ENCODE assay signal across 25 mouse cellular contexts in genomic region chr11:100147566-100148353, GRCm38 (mm10). TPM values are rescaled to one million over a fixed set of nuclear protein-coding genes. Genes with fewer than 3 reads are reported as not detected.
A peak's percentile ranks its signal among the peaks of the same experiment; 100 is the strongest.
DNase-seq lines count a peak whose midpoint lies in the region; ATAC-seq and TF ChIP-seq lines count a peak whose summit lies in the region.
"Had no signal": no experiment of that assay in that cellular context is flagged by ENCODE, and none has a peak within 500 bp of the region (broad histone marks: within the 10 kb centered on the region; RNA-seq: fewer than 3 reads in every experiment).

No protein-coding gene starts in this region.

- no peaks in the 10 kb centered on the region for H3K79me2 ChIP-seq in myocyte (ENCODE audit: control insufficient read depth, insufficient read depth)

- H3K9me3 ChIP-seq in heart, embryonic 13.5 days, result no peaks in the 10 kb centered on the region
- H3K9me3 ChIP-seq: embryonic facial prominence, embryonic 13.5 days; heart, embryonic 15.5 days; midbrain, embryonic 10.5 days had no signal

- TF ChIP-seq POLR2A in myocyte (IDR thresholded peaks at IDR 0.05; ENCODE audit: insufficient read length, low read depth), result no peak

- no peak overlapping the region for H3ac ChIP-seq in myocyte (ENCODE audit: control insufficient read depth, insufficient read length)

- 31% methylated on average over 5 of the region's 5 CpGs for WGBS in heart, embryonic 13.5 days

- peaks cover 30% of the 10 kb centered on the region for H3K27me3 ChIP-seq in heart, embryonic 13.5 days (replicated peaks)
- no peaks in the 10 kb centered on the region for H3K27me3 ChIP-seq in myocyte (ENCODE audit: control insufficient read depth, insufficient read depth, insufficient read length)

- peak overlapping the region; percentile 3; the same call in 1 of the 2 replicates for H3K9ac ChIP-seq in heart, embryonic 13.5 days
- H3K9ac ChIP-seq: embryonic facial prominence, embryonic 13.5 days; heart, embryonic 15.5 days; lung, embryonic 14.5 days had no signal

- H3K27ac ChIP-seq in heart, embryonic 13.5 days (replicated peaks), result no peak overlapping the region
- H3K27ac ChIP-seq: embryonic facial prominence, embryonic 13.5 days; heart, embryonic 15.5 days; left cerebral cortex, adult 2 months; midbrain, embryonic 10.5 days had no signal

- ATAC-seq in heart, embryonic 13.5 days (ENCODE audit: extremely low read depth, insufficient number of reproducible peaks, low FRiP score, low TSS enrichment), result no peak
- ATAC-seq: forebrain, embryonic 16.5 days; hindbrain, embryonic 16.5 days had no signal

- H3K4me3 ChIP-seq in heart, embryonic 13.5 days, result no peak overlapping the region
- H3K4me3 ChIP-seq in myocyte, result no peak overlapping the region
- H3K4me3 ChIP-seq: embryonic facial prominence, embryonic 13.5 days; heart, embryonic 15.5 days; left cerebral cortex, adult 2 months; midbrain, embryonic 10.5 days had no signal

- peaks cover 40% of the 10 kb centered on the region for H3K4me1 ChIP-seq in heart, embryonic 13.5 days

- no peaks in the 10 kb centered on the region for H3K36me3 ChIP-seq in heart, embryonic 13.5 days
- no peaks in the 10 kb centered on the region for H3K36me3 ChIP-seq in myocyte (ENCODE audit: control insufficient read depth, insufficient read depth)
- H3K36me3 ChIP-seq: embryonic facial prominence, embryonic 13.5 days; heart, embryonic 15.5 days; midbrain, embryonic 10.5 days had no signal

- DNase-seq in heart, adult 9 months (ENCODE audit: low spot score in 2 of 2), result no peak
- peak; percentile 50 for DNase-seq in adipocyte (ENCODE audit: low spot score)
- DNase-seq in layer of hippocampus, adult 18-20 months (ENCODE audit: low spot score in 2 of 2), result no peak
- DNase-seq in kidney, postnatal 4 days, result no peak
- DNase-seq in spleen, postnatal 10 days (ENCODE audit: low spot score in 2 of 2), result no peak
- DNase-seq: adrenal gland, postnatal 25 days; cerebellum, adult 11-12 months; cerebellum, postnatal 14 days; gastrocnemius, postnatal 36 days; kidney, adult 2 months; kidney, postnatal 10 days; lung, embryonic 14.5 days; lung, postnatal 4 days had no signal

- no peak overlapping the region for H3K4me2 ChIP-seq in heart, embryonic 13.5 days
- H3K4me2 ChIP-seq in myocyte (ENCODE audit: low read depth), result peak overlapping the region; percentile 76
- H3K4me2 ChIP-seq: embryonic facial prominence, embryonic 13.5 days; heart, embryonic 15.5 days; liver, embryonic 11.5 days; lung, embryonic 14.5 days had no signal

TF ChIP-seq in myocyte, 11 proteins besides CTCF, POLR2A, EP300 and RAD21:
- no peak for TF ChIP-seq MYOG (IDR thresholded peaks at IDR 0.05; ENCODE audit: control insufficient read depth in 1 of 3, insufficient read depth in 1 of 3, insufficient read length in 2 of 3, low read depth in 2 of 3)
- TF ChIP-seq SRF (IDR thresholded peaks at IDR 0.05; ENCODE audit: control insufficient read depth, insufficient read length, low read depth), result no peak
- TF ChIP-seq USF1 (IDR thresholded peaks at IDR 0.05; ENCODE audit: low read depth), result no peak
- TF ChIP-seq REST (IDR thresholded peaks at IDR 0.05; ENCODE audit: insufficient read depth, insufficient read length), result no peak
- no peak for TF ChIP-seq TCF12 (IDR thresholded peaks at IDR 0.05; ENCODE audit: insufficient read depth, poor library complexity, severe bottlenecking)
- no peak for TF ChIP-seq MYOD1 (IDR thresholded peaks at IDR 0.05; ENCODE audit: control insufficient read depth in 1 of 3, insufficient read length in 2 of 3, low read depth in 2 of 3)
- no peak for TF ChIP-seq POLR2AphosphoS2 (IDR thresholded peaks at IDR 0.05; ENCODE audit: insufficient read length, low read depth)
- TF ChIP-seq CEBPB (IDR thresholded peaks at IDR 0.05; ENCODE audit: insufficient read depth, poor library complexity, severe bottlenecking), result no peak
- TF ChIP-seq E2F4 (IDR thresholded peaks at IDR 0.05; ENCODE audit: insufficient read depth), result no peak
- no peak for TF ChIP-seq TCF3 (IDR thresholded peaks at IDR 0.05; ENCODE audit: insufficient read length, low read depth)
- no peak for TF ChIP-seq MAX (IDR thresholded peaks at IDR 0.05; ENCODE audit: low read depth)

RNA-seq across cellular contexts. Expression of gene Krt19, which starts 0.7 kb away (rescaled TPM):
- 72.6 and 74.0 TPM in 2 replicates for polyA plus RNA-seq in heart, embryonic 13.5 days (2015; fragmentation: Nextera tagmentation; extraction: Ambion mirVana)
- 0.85 TPM for polyA plus RNA-seq in myocyte (2012; fragmentation: generic; extraction: Trizol)
- total RNA-seq in layer of hippocampus, adult 18-20 months (2021), result not detected
- total RNA-seq: hematopoietic stem cell, adult 5-6 weeks; left cerebral cortex, adult 2 months had no signal

RNA-seq across cellular contexts. Expression of gene Krt15, which starts 12.0 kb away (rescaled TPM):
- 1.2 and 1.5 TPM in 2 replicates for polyA plus RNA-seq in heart, embryonic 13.5 days (2015; fragmentation: Nextera tagmentation; extraction: Ambion mirVana)
- 0.02 TPM for polyA plus RNA-seq in myocyte (2012; fragmentation: generic; extraction: Trizol)
- under 1 TPM in 1 of 2 experiments, not detected in 1; 0.51 TPM for total RNA-seq in layer of hippocampus, adult 18-20 months (2021)
- total RNA-seq: adrenal gland, postnatal 25 days; gastrocnemius, postnatal 36 days; hematopoietic stem cell, adult 5-6 weeks; left cerebral cortex, adult 2 months had no signal
- polyA plus RNA-seq: forebrain, embryonic 16.5 days had no signal

RNA-seq across cellular contexts. Expression of gene Krt13, which starts 26.4 kb away (rescaled TPM):
- polyA plus RNA-seq in heart, embryonic 13.5 days (2015; fragmentation: Nextera tagmentation; extraction: Ambion mirVana), result not detected in 2 replicates
- 2.9 TPM for polyA plus RNA-seq in myocyte (2012; fragmentation: generic; extraction: Trizol)
- not detected for total RNA-seq in layer of hippocampus, adult 18-20 months (2021)
- total RNA-seq: adrenal gland, postnatal 25 days; gastrocnemius, postnatal 36 days; hematopoietic stem cell, adult 5-6 weeks; left cerebral cortex, adult 2 months; midbrain, postnatal 0 days had no signal
- polyA plus RNA-seq: forebrain, embryonic 16.5 days; kidney, adult 2 months; limb, embryonic 11.5 days; lung, embryonic 14.5 days; midbrain, embryonic 10.5 days; midbrain, postnatal 0 days had no signal

RNA-seq across cellular contexts. Expression of gene Krt36, which starts 42.3 kb away (rescaled TPM):
- not detected in 2 replicates for polyA plus RNA-seq in heart, embryonic 13.5 days (2015; fragmentation: Nextera tagmentation; extraction: Ambion mirVana)
- polyA plus RNA-seq in myocyte (2012; fragmentation: generic; extraction: Trizol), result not detected
- total RNA-seq in layer of hippocampus, adult 18-20 months (2021), result not detected
- total RNA-seq: gastrocnemius, postnatal 36 days; hematopoietic stem cell, adult 5-6 weeks; left cerebral cortex, adult 2 months had no signal
- polyA plus RNA-seq: embryonic facial prominence, embryonic 13.5 days; forebrain, embryonic 16.5 days; heart, embryonic 15.5 days; hindbrain, embryonic 16.5 days; liver, embryonic 11.5 days; midbrain, embryonic 10.5 days; midbrain, postnatal 0 days had no signal

RNA-seq across cellular contexts. Expression of gene Krt9, which starts 45.3 kb away (rescaled TPM):
- not detected in 2 replicates for polyA plus RNA-seq in heart, embryonic 13.5 days (2015; fragmentation: Nextera tagmentation; extraction: Ambion mirVana)
- not detected for polyA plus RNA-seq in myocyte (2012; fragmentation: generic; extraction: Trizol)
- 1 to 10 TPM; 3.8 to 4.4 TPM for total RNA-seq in layer of hippocampus, adult 18-20 months (2021)
- total RNA-seq: adrenal gland, postnatal 25 days; gastrocnemius, postnatal 36 days; hematopoietic stem cell, adult 5-6 weeks; midbrain, postnatal 0 days had no signal
- polyA plus RNA-seq: embryonic facial prominence, embryonic 13.5 days; forebrain, embryonic 16.5 days; heart, embryonic 15.5 days; kidney, adult 2 months; liver, embryonic 11.5 days; lung, embryonic 14.5 days; midbrain, embryonic 10.5 days; midbrain, postnatal 0 days had no signal

Comparison
In these comparisons a context has a peak if more than half of its experiments do, and no peak if none do; other contexts are left out.
1. RNA of gene Krt19, which starts 0.7 kb away (polyA plus RNA-seq): 72.6 to 74.0 TPM in heart, embryonic 13.5 days; 0.85 TPM in myocyte (single experiment); every median in the first group is over 10 times any median in the second.